Mouse (Mus musculus) macrophage (primary cell): ENCODE results near the gene Arhgef7. TPM values are rescaled to one million over a fixed set of nuclear protein-coding genes. Genes with fewer than 3 reads are reported as not detected.
A peak's percentile ranks its signal among the peaks of the same experiment; 100 is the strongest.

ENCODE experiments used
- H3K27ac ChIP-seq: fragments of 350-480 bp; formaldehyde crosslinking; 2 replicates; pipeline ENCODE4 v1.9.0; 2021
- H3K36me3 ChIP-seq: fragments of 350-480 bp; formaldehyde crosslinking; 2 replicates; pipeline ENCODE4 v1.9.0; 2021; ENCODE audit errors: inconsistent target
- H3K4me3 ChIP-seq: fragments of 350-480 bp; formaldehyde crosslinking; 2 replicates; pipeline ENCODE4 v1.9.0; 2021; ENCODE audit errors: inconsistent target
- H3K79me2 ChIP-seq: fragments of 350-480 bp; formaldehyde crosslinking; 2 replicates; pipeline ENCODE4 v1.9.0; 2021; ENCODE audit errors: inconsistent target
- whole genome bisulfite sequencing: methylation state at CpG from one replicate; pipeline ENCODE4 v1.1.7; 2026; ENCODE audit warnings: inconsistent platforms; ENCODE audit not compliant: missing documents; 5-methylcytosine and 5-hydroxymethylcytosine counted together
- polyA plus RNA-seq: library from polyadenylated mRNA; stranded (reverse); fragments of 250-400 nt; gene quantifications from 3 replicates; pipeline ENCODE4 v1.2.4, GENCODE M21; 2018; ENCODE audit warnings: inconsistent platforms

The Arhgef7 gene
- polyA plus RNA-seq, 1 experiment from 2014 or later, result 50.2 TPM

- Histone ChIP-seq H3K27ac (no peak overlapping the region), H3K4me3 (no peak overlapping the region), H3K79me2 (no peaks in the 10 kb centered on the region), H3K36me3 (no peaks in the 10 kb centered on the region)
- 74% methylated on average over 5 of the region's 5 CpGs for WGBS
These were observed 11.6 kb downstream of the Arhgef7 start for GRCm38 (mm10) chr8:11739082-11739481.

DNA sequence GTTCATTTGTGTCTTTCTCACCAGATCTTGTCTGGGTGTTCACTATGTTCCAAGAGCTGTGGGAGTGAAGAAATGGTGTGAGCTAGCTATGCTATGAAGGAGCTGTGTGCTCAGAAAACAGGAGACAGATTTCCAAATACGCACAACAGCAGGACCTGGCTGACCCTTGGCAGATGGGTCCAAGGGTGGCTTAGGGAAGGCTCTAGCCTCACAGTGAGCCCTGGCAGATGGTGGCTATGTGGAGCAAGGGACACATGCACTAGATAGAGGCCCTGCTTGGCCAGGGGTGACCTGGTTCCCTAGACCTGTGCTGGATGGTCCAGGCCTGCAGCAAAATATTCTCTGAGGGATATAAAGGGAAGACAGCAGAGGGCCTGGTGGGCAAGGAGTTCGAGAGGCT is 13.3 kb downstream of the Arhgef7 start:
- Histone ChIP-seq H3K4me3 (no peak overlapping the region), H3K27ac (no peak overlapping the region), H3K36me3 (no peaks in the 10 kb centered on the region), H3K79me2 (no peaks in the 10 kb centered on the region)
- 92% methylated on average over 2 of the region's 2 CpGs for WGBS

DNA sequence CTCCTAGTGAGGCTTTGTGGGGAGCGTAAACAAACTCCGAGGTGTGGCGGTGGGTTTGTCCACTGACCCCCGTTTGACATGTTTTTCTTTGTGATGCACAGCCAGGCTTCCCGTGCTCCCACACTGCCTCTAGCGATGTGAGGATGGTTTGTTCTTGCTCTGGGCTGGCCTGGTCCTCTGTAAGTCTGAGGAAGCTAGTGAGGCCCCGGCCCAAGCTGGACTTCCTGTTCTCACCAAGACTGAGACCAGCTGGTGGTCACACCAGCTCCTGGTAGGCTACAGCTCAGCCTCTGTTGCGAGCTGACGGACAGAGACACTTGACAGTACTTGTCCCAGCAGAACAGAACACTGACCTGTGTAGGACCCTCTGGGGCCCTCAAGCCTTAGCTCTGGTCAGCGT is 16.1 kb downstream of the Arhgef7 start:
- Histone ChIP-seq H3K4me3 (no peak overlapping the region), H3K27ac (no peak overlapping the region), H3K79me2 (no peaks in the 10 kb centered on the region), H3K36me3 (no peaks in the 10 kb centered on the region)
- WGBS, result 63% methylated on average over 10 of the region's 10 CpGs

DNA sequence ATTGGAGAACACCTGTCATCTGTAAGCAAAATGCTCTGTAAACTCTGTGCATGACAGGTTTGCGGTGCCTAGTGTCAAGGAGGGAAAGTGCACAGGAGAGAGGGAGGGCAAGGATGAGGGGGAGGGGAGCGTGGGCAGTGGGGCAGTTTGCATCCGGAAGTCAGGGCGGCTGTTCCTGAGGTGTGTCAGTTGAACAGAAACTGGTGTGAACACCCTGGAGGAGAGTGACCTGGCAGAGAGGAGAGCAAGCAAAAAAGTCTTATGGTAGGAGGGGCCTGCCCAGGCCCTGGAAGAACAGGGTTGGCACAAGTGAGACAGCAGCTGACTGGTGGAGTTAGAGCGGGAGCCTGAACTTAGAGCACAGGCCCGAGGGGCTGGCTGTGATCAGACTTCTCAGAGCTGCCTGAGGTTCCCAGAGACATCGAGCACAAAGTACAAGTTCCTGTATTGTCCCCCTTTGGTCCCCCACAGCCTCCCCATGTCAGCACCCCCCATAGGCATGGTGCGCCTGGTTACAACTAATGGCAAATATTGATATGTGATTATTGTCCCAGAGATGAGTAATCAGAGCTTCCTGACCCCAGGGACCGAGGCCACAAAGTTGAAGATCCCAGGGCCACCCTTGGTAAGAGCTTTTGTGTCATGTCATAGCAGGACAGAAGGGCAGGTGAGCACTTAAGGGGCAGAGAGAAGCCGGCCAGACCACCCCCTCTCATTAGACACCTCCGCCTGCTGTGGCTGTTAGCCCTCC is 19.5 kb downstream of the Arhgef7 start:
- H3K36me3 ChIP-seq, result no peaks in the 10 kb centered on the region
- H3K27ac ChIP-seq, result no peak overlapping the region
- 84% methylated on average over 11 of the region's 11 CpGs for WGBS
- H3K4me3 ChIP-seq, result no peak overlapping the region
- H3K79me2 ChIP-seq, result no peaks in the 10 kb centered on the region

GRCm38 (mm10) chr8:11749472-11749871 is 22.0 kb downstream of the Arhgef7 start:
- Histone ChIP-seq H3K79me2 (no peaks in the 10 kb centered on the region), H3K4me3 (no peak overlapping the region), H3K36me3 (no peaks in the 10 kb centered on the region), H3K27ac (no peak overlapping the region)
- 73% methylated on average over 6 of the region's 6 CpGs for WGBS

- H3K4me3 ChIP-seq, result no peak overlapping the region
- no peaks in the 10 kb centered on the region for H3K79me2 ChIP-seq
- WGBS, result 54% methylated on average over 3 of the region's 3 CpGs
- H3K36me3 ChIP-seq, result no peaks in the 10 kb centered on the region
- H3K27ac ChIP-seq, result no peak overlapping the region
These were observed 24.8 kb downstream of the Arhgef7 start for GRCm38 (mm10) chr8:11752338-11752737.

DNA sequence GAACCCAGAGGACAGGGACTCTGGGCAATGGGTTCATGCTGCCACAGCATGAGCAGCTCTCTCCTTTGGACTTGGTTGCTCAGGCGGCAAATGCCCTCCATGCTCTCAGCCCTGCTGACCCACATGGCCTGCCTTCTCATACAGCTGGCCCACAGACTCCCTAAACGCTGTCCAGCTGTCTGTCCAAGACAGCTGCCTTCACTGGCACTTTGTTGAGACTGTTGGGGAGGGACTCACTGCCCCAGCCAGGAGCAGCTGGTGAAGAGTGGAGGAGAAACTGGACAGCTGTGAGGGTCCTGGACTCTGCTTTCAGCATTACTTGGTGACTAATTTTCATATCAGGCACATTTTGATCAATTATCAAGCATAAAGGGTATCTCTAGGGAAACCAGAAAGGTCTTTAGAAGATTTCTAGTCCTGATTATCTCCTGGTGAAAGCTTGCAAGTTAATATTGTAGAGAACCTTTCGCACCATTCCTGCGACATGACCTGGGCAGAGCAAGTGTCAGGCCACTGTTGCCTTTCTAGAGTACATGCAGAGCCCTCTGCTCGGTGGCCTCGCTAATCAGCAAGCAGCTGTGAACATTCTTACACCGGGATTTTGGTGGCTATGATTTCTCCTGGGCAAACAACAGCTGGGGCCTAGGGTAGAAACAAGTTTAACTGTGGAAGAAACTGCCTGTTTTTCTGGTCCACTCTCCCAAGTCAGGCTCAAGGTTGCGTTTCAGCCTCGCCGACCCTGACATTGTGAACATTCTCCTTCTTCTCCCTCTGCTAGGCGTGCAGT is 25.8 kb downstream of the Arhgef7 start:
- H3K4me3 ChIP-seq, result no peak overlapping the region
- no peaks in the 10 kb centered on the region for H3K79me2 ChIP-seq
- H3K27ac ChIP-seq, result no peak overlapping the region
- WGBS, result 90% methylated on average over 8 of the region's 11 CpGs
- no peaks in the 10 kb centered on the region for H3K36me3 ChIP-seq

DNA sequence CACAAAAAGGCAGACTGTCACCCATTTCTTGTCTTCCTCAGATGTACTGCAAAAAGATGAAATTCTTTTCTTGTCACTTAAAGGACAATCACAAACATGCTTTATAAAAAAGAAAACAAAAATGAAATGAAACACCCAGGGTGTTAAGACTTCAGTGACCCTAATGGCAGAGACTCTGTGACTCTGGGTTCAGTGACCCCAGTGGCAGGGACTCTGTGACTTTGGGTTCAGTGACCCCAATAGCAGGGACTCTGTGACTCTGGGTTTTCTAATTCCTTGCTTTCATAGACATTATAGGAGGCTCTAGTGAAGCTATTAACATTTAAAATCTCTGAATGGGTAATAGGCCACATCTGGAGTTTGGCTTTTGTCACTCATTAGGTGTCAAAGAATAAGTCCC is 27.2 kb downstream of the Arhgef7 start:
- H3K36me3 ChIP-seq, result no peaks in the 10 kb centered on the region
- peaks cover 13% of the 10 kb centered on the region for H3K79me2 ChIP-seq
- H3K27ac ChIP-seq, result no peak overlapping the region
- no peak overlapping the region for H3K4me3 ChIP-seq

DNA sequence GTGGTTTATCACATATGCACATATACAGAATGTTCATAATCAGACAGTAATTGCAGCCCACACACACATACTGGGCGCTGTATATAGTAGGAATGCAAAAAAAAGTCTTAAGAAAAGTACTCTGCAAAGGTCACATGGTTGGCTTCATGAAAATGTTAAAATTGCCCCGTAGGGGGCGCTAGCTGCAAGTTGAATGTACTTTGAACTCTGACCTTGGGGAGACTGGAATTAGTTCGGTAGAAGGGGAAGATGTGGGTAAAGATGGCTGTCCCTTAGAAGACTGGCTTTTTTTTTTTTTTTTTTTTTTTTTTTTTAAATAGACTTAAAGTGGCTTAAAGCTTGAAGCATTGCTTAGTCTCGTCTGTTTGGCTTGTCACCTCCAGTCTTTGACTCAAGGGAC is 28.4 kb downstream of the Arhgef7 start:
- Histone ChIP-seq H3K4me3 (no peak overlapping the region), H3K27ac (no peak overlapping the region), H3K36me3 (no peaks in the 10 kb centered on the region), H3K79me2 (peaks cover 25% of the 10 kb centered on the region)
- WGBS, result 7% methylated on average over 4 of the region's 5 CpGs

GRCm38 (mm10) chr8:11757568-11758481 is 30.3 kb downstream of the Arhgef7 start:
- Histone ChIP-seq H3K79me2 (peaks cover 44% of the 10 kb centered on the region), H3K36me3 (no peaks in the 10 kb centered on the region), H3K4me3 (peak overlapping the region; percentile 44), H3K27ac (peak overlapping the region; percentile 52)
- WGBS, result 5% methylated on average over 57 of the region's 59 CpGs

- 2% methylated on average over 40 of the region's 53 CpGs for WGBS
- H3K79me2 ChIP-seq, result peaks cover 53% of the 10 kb centered on the region
- peak overlapping the region; percentile 38 for H3K27ac ChIP-seq
- peak overlapping the region; percentile 77 for H3K4me3 ChIP-seq
- no peaks in the 10 kb centered on the region for H3K36me3 ChIP-seq
These were observed 31.2 kb downstream of the Arhgef7 start for GRCm38 (mm10) chr8:11758482-11759281.

- Histone ChIP-seq H3K36me3 (no peaks in the 10 kb centered on the region), H3K4me3 (no peak overlapping the region), H3K79me2 (peaks cover 82% of the 10 kb centered on the region), H3K27ac (no peak overlapping the region)
- 95% methylated on average over 6 of the region's 6 CpGs for WGBS
These were observed 34.0 kb downstream of the Arhgef7 start for GRCm38 (mm10) chr8:11761551-11761950.

DNA sequence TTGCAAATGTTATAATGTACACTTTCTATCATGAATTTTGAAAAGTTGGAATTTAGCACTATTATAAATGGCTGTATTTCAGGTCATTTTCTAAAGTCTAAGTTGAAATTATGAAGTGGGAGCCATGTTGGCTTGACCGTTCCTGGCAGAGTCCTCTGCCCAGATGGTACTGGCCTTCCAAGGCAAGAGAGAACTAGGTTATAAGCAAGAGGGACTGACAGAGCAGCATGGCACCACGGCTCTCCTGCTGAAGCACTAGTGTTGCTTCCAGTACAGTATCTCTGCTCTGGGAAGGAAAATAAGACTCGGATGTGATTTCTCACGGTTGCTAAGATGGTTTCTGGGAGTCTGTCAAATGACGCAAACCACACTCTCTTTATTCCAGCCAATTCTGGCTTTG is 34.5 kb downstream of the Arhgef7 start:
- WGBS, result 99% methylated on average over 5 of the region's 5 CpGs
- Histone ChIP-seq H3K27ac (no peak overlapping the region), H3K36me3 (no peaks in the 10 kb centered on the region), H3K79me2 (peaks cover 86% of the 10 kb centered on the region), H3K4me3 (no peak overlapping the region)

GRCm38 (mm10) chr8:11762821-11763220 is 35.3 kb downstream of the Arhgef7 start:
- 93% methylated on average over 7 of the region's 7 CpGs for WGBS
- no peaks in the 10 kb centered on the region for H3K36me3 ChIP-seq
- no peak overlapping the region for H3K27ac ChIP-seq

More at GRCm38 (mm10) chr8:11762821-11763220, 35.3 kb downstream of the Arhgef7 start:
- peaks cover 86% of the 10 kb centered on the region for H3K79me2 ChIP-seq
- H3K4me3 ChIP-seq, result no peak overlapping the region
